Mouse (Mus musculus): ENCODE data around the gene Olfr768.
"Not testable (repeated sequence)": the region's sequence is repeated elsewhere in the genome, so short reads cannot be mapped to it uniquely, and the experiment has no call there.

Gene Olfr768

GRCm38 (mm10) chr10:129099275-129099674 lies at the start of gene Olfr768:
Olfr768 (minus strand) TSS chr10:129099375.
- no peak for DNase-seq

- DNase-seq = no peak
Measured at GRCm38 (mm10) chr10:129138898-129139297, 39.7 kb upstream of the Olfr768 start, which contains the start of gene Olfr770. Olfr770 (minus strand) TSS chr10:129138998.

GRCm38 (mm10) chr10:129117761-129118160 lies 18.6 kb upstream of the Olfr768 start, which contains the start of gene Olfr769:
Olfr769 (minus strand) TSS chr10:129117861.
- no peak for DNase-seq

GRCm38 (mm10) chr10:129115146-129115545 lies 16.0 kb upstream of the Olfr768 start:
- no peak for DNase-seq

GRCm38 (mm10) chr10:129101231-129101630 lies 2.1 kb upstream of the Olfr768 start:
- no peak for DNase-seq

GRCm38 (mm10) chr10:129082810-129083209 lies 16.4 kb downstream of the Olfr768 start, which contains the start of gene Olfr767:
Olfr767 (minus strand) TSS chr10:129082910.
- DNase-seq = not testable (repeated sequence)

- no peak for DNase-seq
Measured at GRCm38 (mm10) chr10:129068877-129069276, 30.3 kb downstream of the Olfr768 start, which contains the start of gene Olfr766-ps1. Olfr766-ps1 (minus strand) TSS chr10:129068977.

GRCm38 (mm10) chr10:129049898-129050297 lies 49.3 kb downstream of the Olfr768 start, which contains the start of gene Olfr765:
Olfr765 (minus strand) TSS chr10:129049998.
- DNase-seq = not testable (repeated sequence)

Data from kidney, postnatal 14 days (tissue).